Mouse (Mus musculus) adrenal gland, postnatal 14 days (tissue): ENCODE measurements around the gene Agrn. TPM values are rescaled to one million over a fixed set of nuclear protein-coding genes. Genes with fewer than 3 reads are reported as not detected.
"Not testable (repeated sequence)": the region's sequence is repeated elsewhere in the genome, so short reads cannot be mapped to it uniquely, and the experiment has no call there.

Experiments used
- DNase-seq: peaks from one replicate; pipeline ENCODE4 v3.0.0; 2021; ENCODE audit warnings: mixed read lengths
- microRNA-seq, 2 experiments: library from miRNA; unstranded; fragments of <30 nt; microRNA quantifications; one replicate each; pipeline ENCODE4 v1.2.0; 2021
- total RNA-seq: library from RNA; stranded (reverse); gene quantifications from 2 replicates; pipeline ENCODE4 v1.2.3, GENCODE M21; 2021

Gene Agrn
- total RNA-seq, 1 experiment from 2014 or later, result 59.4 TPM

DNA sequence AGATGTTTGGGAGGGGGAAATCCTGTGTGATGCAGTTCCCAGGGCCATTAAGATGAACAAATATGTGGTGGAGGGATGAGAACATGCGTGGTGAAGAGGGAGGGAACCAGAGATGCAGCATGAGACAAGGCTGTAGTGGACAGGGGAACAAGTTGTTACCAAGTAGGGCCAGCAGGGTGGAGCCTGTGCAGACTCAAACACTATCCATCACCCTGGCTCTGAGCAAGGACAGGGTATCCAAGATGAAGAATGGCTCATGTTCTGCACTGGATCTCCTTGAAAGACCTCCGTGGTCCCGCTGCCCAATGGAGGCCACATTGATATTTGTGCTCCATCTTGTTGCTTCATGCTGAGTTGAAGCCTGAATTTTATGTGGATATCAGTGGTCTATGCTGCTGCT lies 42.5 kb downstream of the Agrn start:
- no peak for DNase-seq

DNA sequence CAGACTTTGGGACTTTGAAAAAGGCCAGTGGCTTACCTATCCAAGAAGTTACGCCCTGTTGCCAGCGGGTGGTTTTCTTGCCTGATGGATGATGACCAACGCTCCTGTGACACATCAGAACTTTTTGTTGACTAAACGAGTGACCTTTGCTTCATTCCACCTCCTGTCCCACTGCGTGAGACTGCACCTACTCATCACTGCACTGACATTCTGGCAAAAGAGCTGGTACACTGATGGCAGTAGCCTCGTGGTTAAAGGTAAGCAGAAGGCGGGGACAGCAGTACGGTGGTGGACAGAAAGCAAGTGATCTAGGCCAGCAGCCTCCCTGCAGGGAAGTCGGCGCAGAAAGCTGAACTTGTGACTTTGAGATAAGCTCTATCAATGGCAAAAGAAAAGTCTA lies 46.4 kb downstream of the Agrn start:
- DNase-seq, result not testable (repeated sequence)

DNA sequence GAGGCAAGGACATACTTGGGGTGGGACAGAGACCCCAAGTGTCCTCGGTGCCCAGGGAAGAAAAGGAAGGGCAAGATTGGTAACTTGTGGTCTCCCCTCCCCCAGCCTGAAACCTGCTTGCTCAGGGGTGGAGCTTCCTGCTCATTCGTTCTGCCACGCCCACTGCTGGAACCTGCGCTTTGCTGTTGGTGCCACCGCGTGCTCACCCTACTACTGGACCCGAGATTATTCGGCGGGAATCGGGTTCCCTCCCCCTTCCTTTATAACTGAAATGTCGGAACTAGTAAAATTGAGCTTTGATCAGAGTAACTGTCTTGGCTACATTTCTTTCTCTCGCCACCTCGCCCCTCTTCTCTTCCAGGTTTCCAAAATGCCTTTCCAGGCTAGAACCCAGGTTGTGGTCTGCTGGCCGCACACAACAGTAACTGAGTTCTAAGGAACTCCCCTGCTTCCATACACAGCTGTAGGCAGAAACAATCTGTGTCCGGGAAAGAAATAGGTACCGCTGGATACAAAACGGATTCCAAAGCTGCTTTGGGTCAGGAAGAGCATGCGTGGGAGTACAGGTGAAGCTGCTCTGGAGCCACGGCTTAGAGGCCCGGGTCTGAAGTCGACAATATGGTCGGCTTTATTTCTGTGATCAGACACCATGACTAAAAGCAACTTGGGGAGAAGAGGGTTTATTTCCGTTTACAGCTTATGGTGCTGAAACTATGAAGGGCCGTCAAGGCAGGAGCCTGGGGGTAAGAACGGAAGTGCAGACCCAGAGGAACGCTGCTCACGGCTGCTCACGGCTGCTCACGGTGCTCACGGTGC lies 60.8 kb downstream of the Agrn start:
- DNase-seq, result no peak

DNA sequence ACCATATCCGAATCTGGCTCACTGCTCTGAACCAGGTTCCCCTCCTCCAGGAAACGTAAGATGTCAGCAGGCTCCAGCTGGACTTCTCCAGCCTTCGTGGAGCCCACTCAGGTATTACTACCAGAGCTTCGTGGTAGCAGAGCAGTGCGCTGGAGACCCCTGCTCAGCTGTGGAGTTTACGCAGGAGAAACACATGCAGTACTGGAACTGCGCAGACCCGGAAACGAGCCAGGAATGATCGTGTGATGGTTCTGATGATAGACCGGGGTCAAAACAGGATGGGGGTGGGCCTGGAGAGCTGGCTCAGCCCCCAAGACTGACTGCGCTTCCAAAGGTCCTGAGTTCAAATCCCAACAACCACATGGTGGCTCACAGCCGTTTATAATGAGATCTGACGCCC lies 61.5 kb downstream of the Agrn start:
- DNase-seq, result no peak

DNA sequence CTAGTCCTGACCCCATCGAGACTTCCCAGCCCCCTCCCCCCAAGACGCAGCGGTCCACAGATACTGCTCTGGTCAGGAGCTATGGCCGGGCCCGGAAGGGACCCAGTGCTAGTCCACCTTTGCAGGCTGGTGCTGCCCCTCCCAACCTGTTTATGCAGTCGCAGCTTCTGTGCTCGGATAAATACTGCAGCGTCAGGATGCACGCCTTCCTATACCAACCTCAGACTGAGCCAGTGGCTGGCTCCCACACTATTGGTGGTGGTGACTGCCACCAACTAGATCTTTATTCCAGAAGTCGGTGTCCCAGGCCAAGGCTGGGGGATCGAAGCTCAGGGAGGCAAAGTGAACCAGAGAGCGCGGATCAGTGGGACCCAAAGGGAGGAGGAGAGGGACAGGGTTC lies 62.2 kb downstream of the Agrn start:
- no peak for DNase-seq

DNA sequence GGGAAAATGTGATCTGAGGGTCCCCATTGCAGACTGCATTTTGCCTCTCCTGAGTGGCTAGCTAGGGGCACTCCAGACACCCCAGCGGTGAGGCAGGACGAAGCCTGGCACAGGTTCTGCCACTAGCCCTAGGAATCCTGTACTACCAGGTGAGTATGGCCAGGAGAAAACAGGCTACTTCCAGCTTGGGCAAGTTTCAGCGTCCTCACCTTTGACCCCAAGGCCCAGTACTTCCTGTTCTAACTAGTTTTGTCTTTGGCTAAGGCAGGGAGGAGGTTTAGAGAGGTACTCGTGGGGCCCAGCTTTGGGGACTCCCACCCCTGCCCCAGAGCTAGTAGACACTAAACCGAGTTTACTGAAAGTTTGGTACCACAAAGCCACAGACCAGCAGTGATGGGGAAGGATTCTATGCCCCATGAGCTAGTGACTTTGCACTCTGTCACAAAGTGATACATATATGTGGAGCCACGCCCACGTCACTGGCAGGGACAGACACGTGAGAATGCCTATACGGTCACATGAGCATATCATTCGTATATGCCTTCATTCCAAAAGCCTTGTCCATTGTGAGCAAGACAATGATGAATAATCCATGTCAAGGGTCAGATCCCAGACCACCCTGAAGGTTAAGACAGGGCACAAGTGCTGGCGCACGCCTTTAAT lies 63.2 kb downstream of the Agrn start:
- DNase-seq, result no peak

DNA sequence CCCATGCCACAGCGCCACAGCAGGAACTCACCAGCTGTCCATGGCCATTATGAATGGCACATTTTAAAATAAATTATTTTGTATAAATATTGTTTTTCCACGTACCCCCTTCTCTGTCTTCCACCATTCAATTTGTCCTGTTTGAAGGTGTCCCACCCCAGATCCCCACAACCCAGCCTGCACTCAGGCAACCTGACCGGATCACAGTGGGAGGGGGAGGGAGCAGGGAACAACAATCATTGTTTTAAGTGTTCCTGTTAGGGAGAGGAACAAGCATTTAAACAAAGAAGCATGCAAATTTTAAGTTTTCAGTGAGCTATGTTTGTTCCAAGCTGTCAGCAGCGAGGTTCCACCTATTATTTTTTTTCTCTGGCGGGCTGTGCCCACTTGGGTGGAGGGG lies 64.0 kb downstream of the Agrn start:
- no peak for DNase-seq

DNA sequence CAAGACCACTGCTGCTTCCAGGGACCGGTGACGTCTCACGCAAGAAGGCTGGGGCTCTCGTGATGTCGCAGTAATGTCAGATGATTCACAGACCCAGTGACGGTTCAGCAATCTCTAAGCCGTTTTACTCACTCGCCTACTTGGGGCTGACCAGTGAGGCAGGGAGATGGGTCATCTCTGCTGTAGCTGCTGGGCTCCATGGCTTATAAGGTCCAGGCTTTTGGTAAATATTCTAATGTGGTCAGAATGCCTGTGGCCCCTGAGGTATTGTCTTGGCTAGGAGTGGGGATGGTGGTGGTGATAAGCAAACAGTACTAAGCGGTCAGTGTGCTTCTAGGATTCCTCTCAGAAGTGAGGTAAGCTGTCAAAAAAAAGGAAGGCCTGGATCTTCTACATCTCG lies 66.3 kb downstream of the Agrn start:
- DNase-seq, result no peak

DNA sequence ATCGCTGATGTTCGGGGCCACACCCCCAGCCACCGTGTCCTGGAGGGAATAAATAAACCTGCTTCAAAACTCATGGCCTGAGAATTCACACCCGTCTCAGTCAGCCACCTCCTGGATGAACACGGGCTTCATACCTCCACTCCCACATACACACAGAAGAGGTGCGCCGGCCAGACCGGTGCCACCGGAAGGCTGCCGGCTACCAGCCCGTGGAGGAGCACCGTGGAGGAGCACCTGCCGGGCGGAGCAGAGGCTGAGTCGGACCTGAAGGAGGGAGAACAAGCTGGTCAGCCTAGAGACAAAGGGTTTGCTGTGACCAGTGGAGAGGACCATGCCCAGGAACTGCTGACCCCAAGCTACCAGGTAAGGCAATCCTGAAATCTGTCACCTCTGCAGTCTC lies 66.9 kb downstream of the Agrn start, which contains the start of gene Rnf223:
TSS of gene Rnf223 (plus strand) at position 78 of the 400 bp plus-strand sequence.
- DNase-seq, result no peak

DNA sequence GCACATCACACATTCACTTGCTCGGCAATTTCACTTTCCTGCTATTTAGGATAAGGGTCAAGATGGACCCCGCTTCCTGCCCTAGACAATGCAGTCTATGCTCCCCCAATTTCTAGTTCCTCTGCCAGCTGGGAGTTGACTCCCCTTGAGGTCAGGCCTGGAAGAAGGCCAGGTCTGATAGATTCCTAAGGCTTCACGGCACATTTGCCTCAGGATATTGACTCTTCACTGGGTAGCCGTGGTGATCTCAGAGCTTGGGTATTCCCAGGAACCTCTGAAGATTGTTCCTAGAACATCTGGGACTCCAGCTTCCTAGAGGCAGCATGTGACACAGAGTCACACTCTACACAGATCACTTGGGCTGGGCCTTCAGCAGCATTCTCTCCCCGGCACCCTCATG lies 68.5 kb downstream of the Agrn start:
- no peak for DNase-seq

DNA sequence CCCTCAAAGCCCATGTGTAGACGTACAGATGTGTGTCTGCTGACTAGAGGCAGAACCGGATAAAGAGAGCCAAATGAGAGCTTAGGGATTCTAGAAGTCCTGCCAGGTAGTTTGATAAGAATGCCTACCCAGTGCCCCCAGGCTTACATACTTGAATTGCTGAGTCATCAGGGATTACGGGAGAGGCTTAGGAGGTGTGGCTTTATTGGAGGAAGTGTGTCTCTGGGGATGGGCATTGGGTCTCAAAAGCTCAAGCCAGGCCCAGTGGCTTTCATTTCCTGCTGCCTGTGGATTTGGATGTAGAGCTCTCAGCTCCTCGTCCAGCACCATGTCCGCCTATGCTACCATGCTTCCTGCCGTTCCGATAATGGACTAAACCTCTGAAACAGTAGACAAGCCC lies 70.4 kb downstream of the Agrn start:
- DNase-seq, result no peak

DNA sequence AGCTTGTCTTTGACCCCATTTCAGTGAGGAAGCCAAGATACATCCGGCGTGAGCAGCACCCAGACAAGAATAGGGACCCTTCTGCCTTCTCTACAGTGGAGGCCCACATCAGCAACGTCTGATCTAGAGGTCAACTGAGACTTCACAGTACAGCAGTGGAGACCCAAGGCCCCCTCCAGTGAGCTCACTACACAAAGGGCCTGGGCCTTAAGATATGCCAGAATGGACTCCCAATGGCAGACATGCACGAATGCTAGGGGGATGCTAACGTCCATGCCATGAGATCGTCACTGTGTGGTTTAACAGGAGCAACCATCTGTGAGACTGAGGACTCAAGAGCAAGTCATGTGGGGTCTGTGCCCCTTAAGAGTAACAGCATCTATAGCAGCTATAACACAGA lies 71.9 kb downstream of the Agrn start:
- no peak for DNase-seq

DNA sequence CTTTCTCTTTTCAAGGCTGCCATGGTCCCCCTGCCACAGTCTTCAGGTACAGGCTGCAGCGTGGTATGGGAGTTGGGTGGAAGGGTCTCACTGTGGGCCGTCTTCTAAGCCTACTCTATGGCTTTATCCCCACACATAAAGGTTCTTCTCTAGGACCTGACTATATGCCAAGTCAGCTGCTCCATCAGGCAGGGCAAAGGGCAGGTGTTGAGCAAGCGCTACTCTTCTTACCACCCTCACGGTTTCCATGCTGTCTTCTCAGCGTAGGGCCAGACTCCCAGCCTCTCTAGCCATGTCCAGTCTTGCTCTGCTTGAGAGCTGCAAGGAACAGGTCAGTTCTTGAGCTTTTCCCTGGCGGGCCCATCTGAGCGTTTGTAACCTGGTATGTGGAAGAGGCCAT lies 73.2 kb downstream of the Agrn start:
- no peak for DNase-seq

Small RNA genes lying within 50 kb of the gene (microRNA-seq; reads per million reads assigned to microRNA genes)
- gene Mir7658, result 1.3 to 2.7 reads per million in 2 experiments

Other genes starting within 250 kb of the Agrn start
- gene C1qtnf12, start 235.2 kb downstream of the Agrn start, total RNA-seq, result 94.0 and 105 TPM in 2 replicates
- gene B3galt6, start 204.8 kb downstream of the Agrn start, total RNA-seq, result 5.8 and 6.5 TPM in 2 replicates
- 209 and 225 TPM in 2 replicates for gene Sdf4, start 204.6 kb downstream of the Agrn start, total RNA-seq
- gene Tnfrsf4, start 183.6 kb downstream of the Agrn start, total RNA-seq, result 0.56 and 3.4 TPM in 2 replicates
- gene Tnfrsf18, start 171.3 kb downstream of the Agrn start, total RNA-seq, result 2.4 TPM in 1 of 2 replicates, not detected in the other
- 0.70 TPM in 1 of 2 replicates, not detected in the other for gene Ttll10, start 138.1 kb downstream of the Agrn start, total RNA-seq
- 10.4 and 12.7 TPM in 2 replicates for gene 9430015G10Rik, start 87.5 kb downstream of the Agrn start, total RNA-seq
- gene Rnf223, start 67.0 kb downstream of the Agrn start, total RNA-seq, result not detected in 2 replicates
- gene Isg15, start 3.3 kb upstream of the Agrn start, total RNA-seq, result 3.3 and 4.6 TPM in 2 replicates
- gene AW011738, start 5.8 kb upstream of the Agrn start, total RNA-seq, result 3.9 and 4.7 TPM in 2 replicates
- 14.2 and 16.2 TPM in 2 replicates for gene Perm1, start 18.4 kb upstream of the Agrn start, total RNA-seq
- gene Plekhn1, start 37.4 kb upstream of the Agrn start, total RNA-seq, result 15.7 TPM in 2 replicates
- gene Noc2l, start 38.5 kb upstream of the Agrn start, total RNA-seq, result 42.5 and 48.9 TPM in 2 replicates
- 2.5 and 3.6 TPM in 2 replicates for gene Samd11, start 58.2 kb upstream of the Agrn start, total RNA-seq
- gene Vmn2r-ps159, start 133.6 kb upstream of the Agrn start, total RNA-seq, result not detected in 2 replicates